Mouse (Mus musculus) CD4-positive, CD25-positive, alpha-beta regulatory T cell, adult 4 months (primary cell): ENCODE measurements around the gene Cog8. TPM values are rescaled to one million over a fixed set of nuclear protein-coding genes. Genes with fewer than 3 reads are reported as not detected.
"Not testable (repeated sequence)": the region's sequence is repeated elsewhere in the genome, so short reads cannot be mapped to it uniquely, and the experiment has no call there.

Experiments used
- ATAC-seq: one replicate; pipeline ENCODE4 v1.8.0; 2017
- polyA plus RNA-seq, 2 experiments: library from polyadenylated mRNA; unstranded; fragments of 100-300 nt; shearing (Covaris generic); gene quantifications; one replicate each; pipeline ENCODE4 v1.2.1; 2017

Cog8 gene
- polyA plus RNA-seq, 2 experiments from 2014 or later = 7.6 to 8.7 TPM

- no peak for ATAC-seq
Measured at GRCm38 (mm10) chr8:107040632-107041031, 15.9 kb downstream of the Cog8 start.

GRCm38 (mm10) chr8:107036626-107037025 lies 19.9 kb downstream of the Cog8 start:
- ATAC-seq = no peak

- no peak for ATAC-seq
Measured at GRCm38 (mm10) chr8:107035641-107036040, 20.8 kb downstream of the Cog8 start.

- not testable (repeated sequence) for ATAC-seq
Measured at GRCm38 (mm10) chr8:107033609-107034008, 22.9 kb downstream of the Cog8 start.

- ATAC-seq = peak; percentile 52
Measured at GRCm38 (mm10) chr8:107031577-107032090, 24.9 kb downstream of the Cog8 start.

GRCm38 (mm10) chr8:107030650-107031576 lies 25.6 kb downstream of the Cog8 start, which contains the start of gene Vps4a:
Gene Vps4a (plus strand): TSS chr8:107031222.
- peak; percentile 92 for ATAC-seq

- ATAC-seq = no peak
Measured at GRCm38 (mm10) chr8:107030058-107030457, 26.4 kb downstream of the Cog8 start.

- ATAC-seq = no peak
Measured at GRCm38 (mm10) chr8:107029310-107029709, 27.2 kb downstream of the Cog8 start.

GRCm38 (mm10) chr8:107023479-107023878 lies 33.0 kb downstream of the Cog8 start:
- no peak for ATAC-seq

GRCm38 (mm10) chr8:107014915-107015314 lies 41.6 kb downstream of the Cog8 start:
- no peak for ATAC-seq

GRCm38 (mm10) chr8:107012666-107013065 lies 43.8 kb downstream of the Cog8 start:
- no peak for ATAC-seq

GRCm38 (mm10) chr8:107007795-107008194 lies 48.7 kb downstream of the Cog8 start:
- ATAC-seq = no peak

- peak; percentile 100 for ATAC-seq
Measured at GRCm38 (mm10) chr8:107002532-107002931, 54.0 kb downstream of the Cog8 start.

- ATAC-seq = no peak
Measured at GRCm38 (mm10) chr8:106999068-106999467, 57.4 kb downstream of the Cog8 start.

- ATAC-seq = no peak
Measured at GRCm38 (mm10) chr8:106997416-106997815, 59.1 kb downstream of the Cog8 start.

GRCm38 (mm10) chr8:106996339-106996738 lies 60.1 kb downstream of the Cog8 start:
- not testable (repeated sequence) for ATAC-seq

Other genes starting within 250 kb of the Cog8 start
- under 1 TPM; 0.10 to 0.13 TPM for gene Has3, start 186.4 kb downstream of the Cog8 start, polyA plus RNA-seq
- gene Utp4, start 163.1 kb downstream of the Cog8 start, polyA plus RNA-seq = 10 to 100 TPM; 53.2 to 64.3 TPM
- 1 to 10 TPM; 2.9 to 6.5 TPM for gene Sntb2, start 120.9 kb downstream of the Cog8 start, polyA plus RNA-seq
- 10 to 100 TPM; 33.4 to 34.1 TPM for gene Vps4a, start 25.5 kb downstream of the Cog8 start, polyA plus RNA-seq
- 1 to 10 TPM in 1 of 2 experiments, under 1 TPM in 1; 0.85 to 1.3 TPM for gene Pdf, start 8.1 kb downstream of the Cog8 start, polyA plus RNA-seq
- gene Nip7, start 188 bp upstream of the Cog8 start, polyA plus RNA-seq = 10 to 100 TPM; 63.5 to 84.9 TPM
- not detected for gene Tmed6, start 9.0 kb upstream of the Cog8 start, polyA plus RNA-seq
- gene Terf2, start 39.9 kb upstream of the Cog8 start, polyA plus RNA-seq = 10 to 100 TPM; 11.8 to 14.6 TPM
- 10 to 100 TPM; 33.9 to 42.3 TPM for gene Cyb5b, start 94.0 kb upstream of the Cog8 start, polyA plus RNA-seq
- gene Nfat5, start 236.8 kb upstream of the Cog8 start, polyA plus RNA-seq = 10 to 100 TPM; 19.2 to 21.2 TPM